Mouse (Mus musculus) thymus, postnatal 4 days (tissue): ENCODE data around the gene Zfp768.
A peak's percentile ranks its signal among the peaks of the same experiment; 100 is the strongest.
"Not testable (repeated sequence)": the region's sequence is repeated elsewhere in the genome, so short reads cannot be mapped to it uniquely, and the experiment has no call there.

Experiments used
- DNase-seq: peaks from one replicate; pipeline ENCODE4 v3.0.0; 2021

The Zfp768 gene

GRCm38 (mm10) chr7:127345512-127346325 lies at the start of gene Zfp768:
Zfp768 (minus strand) TSS chr7:127345589.
- peak; percentile 97 for DNase-seq

GRCm38 (mm10) chr7:127393944-127394333 lies 48.5 kb upstream of the Zfp768 start:
- no peak for DNase-seq

- DNase-seq = peak; percentile 94
Measured at GRCm38 (mm10) chr7:127393157-127393943, 48.0 kb upstream of the Zfp768 start, which contains the start of gene E430018J23Rik. E430018J23Rik (minus strand) TSS chr7:127393629.

- DNase-seq = no peak
Measured at GRCm38 (mm10) chr7:127392251-127392824, 46.9 kb upstream of the Zfp768 start.

GRCm38 (mm10) chr7:127391538-127391937 lies 46.1 kb upstream of the Zfp768 start:
- no peak for DNase-seq

GRCm38 (mm10) chr7:127390306-127390705 lies 44.9 kb upstream of the Zfp768 start:
- DNase-seq = no peak

GRCm38 (mm10) chr7:127388201-127388600 lies 42.8 kb upstream of the Zfp768 start:
- not testable (repeated sequence) for DNase-seq

- DNase-seq = peak; percentile 93
Measured at GRCm38 (mm10) chr7:127386641-127387392, 41.4 kb upstream of the Zfp768 start, which contains the start of gene 9130019O22Rik. 9130019O22Rik (minus strand) TSS chr7:127387166.

GRCm38 (mm10) chr7:127385560-127385959 lies 40.2 kb upstream of the Zfp768 start:
- DNase-seq = not testable (repeated sequence)

- no peak for DNase-seq
Measured at GRCm38 (mm10) chr7:127378310-127378921, 33.0 kb upstream of the Zfp768 start.

GRCm38 (mm10) chr7:127375271-127376245 lies 30.2 kb upstream of the Zfp768 start, which contains the start of gene Zfp747:
Zfp747 (minus strand) TSS chr7:127376050.
- peak; percentile 94 for DNase-seq

- peak; percentile 55 for DNase-seq
Measured at GRCm38 (mm10) chr7:127371870-127372269, 26.5 kb upstream of the Zfp768 start.

GRCm38 (mm10) chr7:127371213-127371612 lies 25.8 kb upstream of the Zfp768 start:
- DNase-seq = no peak

GRCm38 (mm10) chr7:127366249-127366648 lies 20.9 kb upstream of the Zfp768 start:
- no peak for DNase-seq

GRCm38 (mm10) chr7:127364166-127364565 lies 18.8 kb upstream of the Zfp768 start:
- no peak for DNase-seq

GRCm38 (mm10) chr7:127363475-127363921 lies 18.1 kb upstream of the Zfp768 start:
- DNase-seq = no peak

GRCm38 (mm10) chr7:127362418-127362817 lies 17.0 kb upstream of the Zfp768 start:
- not testable (repeated sequence) for DNase-seq

GRCm38 (mm10) chr7:127361449-127361848 lies 16.1 kb upstream of the Zfp768 start:
- DNase-seq = no peak

GRCm38 (mm10) chr7:127360265-127360664 lies 14.9 kb upstream of the Zfp768 start:
- DNase-seq = no peak

- DNase-seq = no peak
Measured at GRCm38 (mm10) chr7:127358472-127358871, 13.1 kb upstream of the Zfp768 start.

- no peak for DNase-seq
Measured at GRCm38 (mm10) chr7:127357871-127358270, 12.5 kb upstream of the Zfp768 start.
